Mouse (Mus musculus) A20 (cell line): ENCODE results near the gene Olfr145.

Source experiments
- DNase-seq: peaks from one replicate; pipeline ENCODE4 v3.0.0-alpha.2; 2011; ENCODE audit warnings: low read depth, low spot score

Olfr145 gene

GRCm38 (mm10) chr9:37896661-37897060, at the start of gene Olfr145:
Olfr145 (plus strand) TSS chr9:37896724.
- DNase-seq: no peak

GRCm38 (mm10) chr9:37849267-37849666, 47.3 kb upstream of the Olfr145 start:
- DNase-seq: no peak

GRCm38 (mm10) chr9:37853969-37854368, 42.6 kb upstream of the Olfr145 start, which contains the start of gene Olfr877:
Olfr877 (plus strand) TSS chr9:37854269.
- DNase-seq: no peak

- DNase-seq: no peak
Observed at GRCm38 (mm10) chr9:37863325-37863724, 33.2 kb upstream of the Olfr145 start.

- DNase-seq: no peak
Observed at GRCm38 (mm10) chr9:37870246-37870645, 26.3 kb upstream of the Olfr145 start.

- no peak for DNase-seq
Observed at GRCm38 (mm10) chr9:37871097-37871496, 25.4 kb upstream of the Olfr145 start.

- DNase-seq: no peak
Observed at GRCm38 (mm10) chr9:37871536-37871935, 25.0 kb upstream of the Olfr145 start.

- DNase-seq: no peak
Observed at GRCm38 (mm10) chr9:37890960-37891359, 5.6 kb upstream of the Olfr145 start.

GRCm38 (mm10) chr9:37905555-37905954, 9.0 kb downstream of the Olfr145 start:
- no peak for DNase-seq

- DNase-seq: no peak
Observed at GRCm38 (mm10) chr9:37917540-37917939, 21.0 kb downstream of the Olfr145 start, which contains the start of gene Olfr878. Olfr878 (plus strand) TSS chr9:37917840.

GRCm38 (mm10) chr9:37918018-37918417, 21.5 kb downstream of the Olfr145 start:
- no peak for DNase-seq

- DNase-seq: no peak
Observed at GRCm38 (mm10) chr9:37924194-37924593, 27.7 kb downstream of the Olfr145 start.

- DNase-seq: no peak
Observed at GRCm38 (mm10) chr9:37925445-37925844, 28.9 kb downstream of the Olfr145 start.

- DNase-seq: no peak
Observed at GRCm38 (mm10) chr9:37926019-37927013, 29.8 kb downstream of the Olfr145 start.

GRCm38 (mm10) chr9:37932519-37932918, 36.0 kb downstream of the Olfr145 start:
- DNase-seq: peak; percentile 55

GRCm38 (mm10) chr9:37934146-37934545, 37.6 kb downstream of the Olfr145 start:
- DNase-seq: no peak

GRCm38 (mm10) chr9:37941167-37941566, 44.6 kb downstream of the Olfr145 start:
- no peak for DNase-seq
